Mouse (Mus musculus): ENCODE data around the gene Fam131a.

Fam131a gene

DNA sequence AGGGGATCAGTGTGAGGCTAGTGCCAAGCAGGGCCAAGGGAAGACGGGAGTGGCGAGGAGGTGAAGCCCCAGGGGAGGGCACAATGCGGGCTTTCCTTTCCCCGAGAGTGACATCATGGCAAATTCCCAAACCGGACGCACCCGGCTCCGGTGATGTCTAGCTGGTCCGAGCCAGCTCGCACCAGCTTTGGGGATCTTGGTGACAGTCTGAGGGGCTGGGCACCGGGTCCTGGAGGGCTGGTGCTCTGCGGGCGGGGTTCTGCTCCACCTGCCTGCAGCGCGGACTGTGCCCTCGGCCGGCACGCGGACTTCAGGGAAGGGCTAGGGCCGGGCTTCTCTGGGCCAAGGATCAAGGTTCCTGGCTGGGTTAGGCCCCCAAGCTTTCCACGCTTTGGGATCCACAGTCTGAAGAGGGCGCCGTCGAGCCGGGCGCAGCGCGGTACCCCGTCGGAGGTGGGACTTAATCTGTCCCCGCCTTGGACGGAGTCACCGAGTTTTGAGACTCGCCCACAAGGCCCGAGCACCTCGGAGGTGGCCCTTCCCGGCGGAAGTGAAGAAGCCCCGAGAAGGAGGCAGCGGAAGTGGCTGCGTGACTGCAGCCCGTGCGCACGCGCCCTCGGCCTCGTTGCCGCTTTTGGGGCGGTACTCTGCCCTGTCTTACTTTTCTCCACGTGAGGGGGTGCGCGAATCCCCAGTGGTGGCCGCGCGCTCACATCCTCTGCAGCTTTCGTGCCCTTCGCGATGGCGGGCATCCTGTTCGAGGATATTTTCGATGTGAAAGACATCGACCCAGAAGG, 24.3 kb downstream of the Fam131a start, which contains the start of the genes Polr2h and Clcn2:
Polr2h (plus strand) TSS at position 485 of the 797 bp plus-strand sequence.
Clcn2 (minus strand) TSS at position 566 of the 797 bp plus-strand sequence.
- ChIA-PET CTCF (interaction anchor here (0.5 to 3.8 kb wide), 41 partner anchors 8 to 834 kb away, joined by 3 to 30 read pairs (median 4); partner anchors contain the start of genes Thpo (in 2 of the 4), Ephb3 (in 1 of the 4) and Fam131a (in 1 of the 4)), POLR2A (interaction anchor here (0.6 to 9.0 kb wide), 103 partner anchors 8 to 1444 kb away, joined by 3 to 116 read pairs (median 4); partner anchors contain the start of genes Abcf3 (in 3 of the 4), Abcc5 (in 2 of the 4), Alg3 (in 2 of the 4) and Ap2m1 (in 2 of the 4))

DNA sequence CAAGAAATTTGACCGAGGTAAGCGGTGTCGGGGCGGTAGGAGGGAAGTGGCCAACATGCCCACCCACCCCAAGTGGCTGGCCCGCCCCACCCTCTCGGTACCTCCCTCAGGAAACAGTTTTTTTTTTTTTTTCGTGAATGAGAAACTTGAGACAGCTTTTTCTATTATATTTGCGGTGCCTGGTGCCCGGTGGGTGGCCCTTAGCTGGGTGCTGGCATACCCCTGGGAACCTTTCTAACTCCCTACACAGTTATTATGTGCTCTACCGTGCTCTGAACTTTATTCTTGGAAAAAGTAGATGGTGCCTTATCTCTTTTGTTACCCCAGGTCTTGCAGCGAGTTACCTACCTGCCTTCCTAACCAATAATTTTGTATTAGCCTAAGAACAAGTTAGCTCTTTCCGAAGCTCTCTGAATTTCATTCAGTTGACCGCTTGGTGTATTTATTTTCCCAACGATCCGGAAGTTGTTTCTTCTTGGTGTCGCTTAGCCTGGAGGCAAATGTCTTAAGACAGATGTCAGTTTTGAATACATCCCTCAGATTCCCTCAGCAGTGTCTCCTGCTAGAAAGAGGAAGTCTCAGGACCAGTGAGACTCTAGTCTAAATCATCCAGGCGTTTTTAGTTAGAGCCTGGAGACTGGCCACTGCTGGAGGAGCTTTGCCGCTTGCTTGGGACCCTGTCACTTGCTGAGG, 25.1 kb downstream of the Fam131a start:
- CTCF ChIA-PET: interaction anchor here (0.5 to 3.8 kb wide), 18 partner anchors 8 to 674 kb away, joined by 3 to 30 read pairs (median 7); partner anchors contain the start of gene Fam131a (in 1 of the 4)
- POLR2A ChIA-PET: interaction anchor here in 3 of 4 experiments (0.6 to 9.0 kb wide), 51 partner anchors 8 to 1443 kb away, joined by 3 to 116 read pairs (median 5); partner anchors contain the start of genes Eif2b5 (in 2 of the 3), Abcf3 (in 1 of the 3), Alg3 (in 1 of the 3) and Ap2m1 (in 1 of the 3)

DNA sequence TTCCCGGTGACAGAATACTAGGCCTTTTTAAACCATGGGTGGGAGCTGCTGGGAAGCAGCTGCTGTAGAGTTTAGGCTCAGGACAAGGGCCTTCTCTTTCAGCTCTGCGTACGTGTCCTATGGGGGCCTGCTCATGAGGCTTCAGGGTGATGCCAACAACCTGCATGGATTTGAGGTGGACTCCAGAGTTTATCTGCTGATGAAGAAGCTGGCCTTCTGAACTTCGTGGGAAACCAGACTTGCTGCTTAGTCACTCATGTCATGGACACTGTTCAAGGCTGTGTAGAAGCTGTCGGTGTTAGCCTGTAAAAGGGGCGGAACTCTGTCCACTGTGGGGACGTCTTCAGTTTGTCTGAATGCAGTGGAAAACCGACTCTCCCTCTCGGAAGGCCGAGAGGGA, 28.8 kb downstream of the Fam131a start:
- ChIA-PET CTCF (interaction anchor here in 1 of 4 experiments (1.2 kb wide), 2 partner anchors 8 to 44 kb away, joined by 3 to 4 read pairs; no protein-coding TSS in a partner anchor), POLR2A (interaction anchor here in 2 of 4 experiments (0.6 to 1.9 kb wide), 4 partner anchors 8 to 211 kb away, joined by 3 to 5 read pairs (median 4); no protein-coding TSS in a partner anchor)

DNA sequence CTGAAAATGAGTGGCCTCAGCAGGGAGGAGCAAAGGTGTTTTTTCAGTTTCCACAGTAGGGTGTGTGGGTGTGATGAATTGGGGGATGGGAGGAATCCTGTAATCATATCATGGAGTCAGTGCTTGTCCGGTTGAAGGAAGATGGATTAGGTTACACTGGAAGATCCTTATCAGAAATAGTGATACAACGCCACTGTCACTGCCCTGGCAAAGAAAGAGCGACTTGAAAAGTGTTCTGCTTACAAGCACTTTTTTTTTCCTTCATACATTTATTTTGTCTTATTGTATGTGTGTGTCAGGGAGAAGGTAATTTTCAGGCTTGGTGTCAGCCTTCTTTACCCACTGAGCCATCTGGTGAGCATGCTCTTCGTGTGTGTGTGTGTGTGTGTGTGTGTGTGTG, 29.7 kb downstream of the Fam131a start:
- ChIA-PET POLR2A (interaction anchor here in 2 of 4 experiments (0.7 to 1.9 kb wide), 5 partner anchors 13 to 176 kb away, joined by 3 to 5 read pairs (median 3); no protein-coding TSS in a partner anchor), CTCF (interaction anchor here in 1 of 4 experiments (0.7 kb wide), 1 partner anchor 39 kb away, joined by 4 read pairs; no protein-coding TSS in a partner anchor)

DNA sequence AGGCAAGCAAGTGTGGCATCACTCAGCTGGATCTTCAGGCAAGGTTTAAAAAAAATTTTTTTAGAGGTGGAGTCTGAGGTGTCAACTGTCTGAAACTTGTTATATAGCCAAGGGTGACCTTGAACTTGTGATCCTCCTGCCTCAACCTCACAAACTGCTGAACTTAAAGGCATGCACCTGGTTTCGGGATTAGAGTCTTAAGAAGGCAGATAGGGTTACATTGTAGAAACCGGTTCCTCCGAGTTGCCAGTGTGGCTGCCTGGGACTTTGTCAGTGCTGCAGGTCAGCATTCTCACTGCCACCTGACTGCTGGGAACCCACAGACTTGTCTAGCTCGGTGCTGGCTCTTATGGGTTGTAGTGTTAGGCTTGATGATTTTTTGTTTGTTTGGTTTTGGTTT, 30.2 kb downstream of the Fam131a start:
- CTCF ChIA-PET: interaction anchor here in 1 of 4 experiments (2.0 kb wide), 1 partner anchor 41 kb away, joined by 16 read pairs; no protein-coding TSS in a partner anchor

DNA sequence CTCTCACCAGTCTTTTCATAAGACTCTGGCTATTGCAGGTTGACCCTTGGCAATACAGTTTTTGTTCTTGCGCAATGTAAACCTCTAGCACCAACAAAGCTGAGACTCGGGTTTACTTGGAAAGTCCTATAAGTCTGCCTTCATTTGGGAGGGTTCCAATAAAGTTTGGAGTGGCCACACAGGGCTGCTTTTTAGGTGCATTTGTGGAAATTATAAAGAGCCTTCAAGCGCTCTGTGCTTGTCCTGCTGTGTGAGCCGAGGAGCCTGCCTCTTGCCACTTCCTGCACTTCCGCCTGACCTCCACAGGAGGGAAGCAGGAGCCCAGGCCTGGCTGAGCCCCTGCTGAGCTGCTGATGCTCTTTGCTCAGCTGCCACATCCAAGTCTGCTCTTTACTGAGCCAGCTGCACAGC, 31.3 kb downstream of the Fam131a start:
- ChIA-PET POLR2A (interaction anchor here in 3 of 4 experiments (0.6 to 4.3 kb wide), 16 partner anchors 8 to 480 kb away, joined by 3 to 30 read pairs (median 4); partner anchors contain the start of genes Chrd (in 1 of the 3), Clcn2 (in 1 of the 3), Ephb3 (in 1 of the 3) and Polr2h (in 1 of the 3)), CTCF (interaction anchor here (0.5 to 2.0 kb wide), 23 partner anchors 9 to 534 kb away, joined by 3 to 21 read pairs (median 5); partner anchors contain the start of genes Ephb3 (in 1 of the 4) and Thpo (in 1 of the 4))

More for the DNA sequence above, 30.2 kb downstream of the Fam131a start:
- POLR2A ChIA-PET: interaction anchor here in 3 of 4 experiments (0.6 to 1.9 kb wide), 9 partner anchors 14 to 481 kb away, joined by 3 to 10 read pairs (median 4); partner anchors contain the start of gene Ephb3 (in 1 of the 3)

DNA sequence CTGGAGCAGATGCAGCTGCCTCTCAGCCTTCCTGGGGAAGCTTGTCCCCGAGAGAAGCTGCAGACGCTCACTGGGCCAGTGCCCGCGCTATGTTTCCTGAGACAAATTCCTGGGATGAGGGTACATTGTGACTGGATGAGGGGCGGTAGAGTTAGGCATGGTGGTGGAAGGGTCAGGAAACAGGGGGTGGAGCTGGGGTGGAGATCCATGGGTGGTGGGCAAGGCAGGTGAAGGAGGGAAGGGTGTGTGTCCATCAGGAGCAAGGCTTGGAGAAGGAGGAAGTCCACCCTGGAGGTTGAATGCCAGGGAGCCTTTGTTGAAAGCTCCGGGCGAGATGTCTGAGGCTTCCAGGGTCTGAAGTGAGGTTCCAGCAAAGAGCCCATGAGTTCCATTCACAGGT, 32.3 kb downstream of the Fam131a start:
- POLR2A ChIA-PET: interaction anchor here in 2 of 4 experiments (0.7 to 4.3 kb wide), 8 partner anchors 8 to 479 kb away, joined by 3 to 30 read pairs (median 4); partner anchors contain the start of genes Clcn2 (in 2 of the 2), Polr2h (in 2 of the 2) and Ephb3 (in 1 of the 2)
- CTCF ChIA-PET: interaction anchor here (0.7 to 1.7 kb wide), 11 partner anchors 10 to 479 kb away, joined by 3 to 21 read pairs (median 4); partner anchors contain the start of gene Ephb3 (in 1 of the 4)

DNA sequence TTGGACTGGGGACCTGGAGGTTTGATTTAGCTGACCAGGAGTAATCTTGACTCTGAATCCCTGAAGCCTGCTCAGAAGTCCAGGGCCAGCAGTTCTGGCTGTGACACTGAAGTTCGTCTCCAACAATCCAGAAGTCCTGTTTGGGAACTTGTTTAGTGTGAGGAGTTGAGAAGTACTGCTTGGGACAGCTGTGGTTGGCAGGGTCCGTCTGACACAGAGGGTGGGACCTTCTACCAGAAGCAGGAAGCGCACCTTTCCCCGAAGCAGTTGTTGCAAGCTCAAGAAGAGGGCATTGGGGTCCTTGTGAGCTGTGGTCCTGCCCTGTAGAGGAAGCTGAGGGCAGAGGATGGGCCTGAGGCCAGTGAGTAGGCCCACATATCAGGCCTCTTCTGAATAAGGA, 32.7 kb downstream of the Fam131a start:
- CTCF ChIA-PET: interaction anchor here in 3 of 4 experiments (0.8 to 1.9 kb wide), 6 partner anchors 8 to 39 kb away, joined by 3 to 20 read pairs (median 6); partner anchors contain the start of genes Clcn2 (in 1 of the 3) and Polr2h (in 1 of the 3)
- POLR2A ChIA-PET: interaction anchor here in 2 of 4 experiments (0.7 to 4.3 kb wide), 7 partner anchors 9 to 479 kb away, joined by 3 to 30 read pairs (median 4); partner anchors contain the start of genes Clcn2 (in 2 of the 2), Polr2h (in 2 of the 2) and Ephb3 (in 1 of the 2)

DNA sequence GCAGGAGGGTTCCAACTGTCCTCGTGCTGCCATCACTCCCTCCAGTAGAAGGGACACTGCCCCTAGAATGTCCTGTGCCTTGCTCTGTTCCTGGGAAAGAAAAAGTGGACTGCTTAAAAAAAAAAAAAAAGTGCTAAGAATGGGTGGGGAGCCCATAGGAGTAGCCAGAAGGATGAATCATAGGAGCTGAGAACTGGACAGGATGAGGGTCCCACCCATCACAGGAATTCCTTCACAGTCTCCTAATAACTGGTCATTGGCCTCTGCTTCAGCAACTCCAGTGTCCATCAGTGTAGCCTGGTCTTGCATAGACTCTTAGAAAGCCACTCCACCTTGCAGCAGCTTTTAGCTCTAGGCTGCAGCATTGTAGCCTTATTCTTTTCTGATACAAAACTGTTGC, 33.3 kb downstream of the Fam131a start:
- CTCF ChIA-PET: interaction anchor here in 2 of 4 experiments (0.5 to 1.9 kb wide), 4 partner anchors 9 to 449 kb away, joined by 3 to 9 read pairs (median 3); partner anchors contain the start of genes Clcn2 (in 1 of the 2) and Polr2h (in 1 of the 2)
- POLR2A ChIA-PET: interaction anchor here in 3 of 4 experiments (0.6 to 4.3 kb wide), 7 partner anchors 9 to 478 kb away, joined by 3 to 30 read pairs (median 4); partner anchors contain the start of genes Clcn2 (in 2 of the 3), Polr2h (in 2 of the 3) and Ephb3 (in 1 of the 3)

DNA sequence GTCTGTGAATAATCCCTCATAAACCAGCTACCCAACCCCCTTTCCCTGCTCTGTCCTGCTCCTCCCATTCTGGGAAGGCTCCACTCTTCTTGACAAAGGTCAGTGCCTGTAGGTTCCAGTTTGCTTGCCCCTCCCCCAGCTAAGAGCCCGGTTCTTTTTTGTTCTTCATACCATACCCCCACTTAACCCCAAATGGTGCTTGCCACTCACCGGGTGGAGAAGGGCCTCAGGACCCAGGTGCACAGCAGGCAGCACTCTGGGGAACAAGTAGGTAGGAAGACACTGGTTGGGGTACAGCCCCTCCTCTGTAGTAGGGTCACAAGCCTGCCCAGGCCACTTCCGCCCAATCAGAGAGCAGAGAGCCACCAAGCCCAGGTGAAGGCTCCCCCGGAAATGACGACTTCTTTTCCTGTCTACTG, 37.3 kb downstream of the Fam131a start:
- CTCF ChIA-PET: interaction anchor here (0.5 to 3.0 kb wide), 10 partner anchors 9 to 781 kb away, joined by 3 to 14 read pairs (median 4); partner anchors contain the start of genes Clcn2 (in 1 of the 4) and Polr2h (in 1 of the 4)
- POLR2A ChIA-PET: interaction anchor here in 3 of 4 experiments (0.5 to 3.0 kb wide), 15 partner anchors 9 to 1533 kb away, joined by 3 to 35 read pairs (median 3); partner anchors contain the start of genes Clcn2 (in 2 of the 3) and Polr2h (in 1 of the 3)

DNA sequence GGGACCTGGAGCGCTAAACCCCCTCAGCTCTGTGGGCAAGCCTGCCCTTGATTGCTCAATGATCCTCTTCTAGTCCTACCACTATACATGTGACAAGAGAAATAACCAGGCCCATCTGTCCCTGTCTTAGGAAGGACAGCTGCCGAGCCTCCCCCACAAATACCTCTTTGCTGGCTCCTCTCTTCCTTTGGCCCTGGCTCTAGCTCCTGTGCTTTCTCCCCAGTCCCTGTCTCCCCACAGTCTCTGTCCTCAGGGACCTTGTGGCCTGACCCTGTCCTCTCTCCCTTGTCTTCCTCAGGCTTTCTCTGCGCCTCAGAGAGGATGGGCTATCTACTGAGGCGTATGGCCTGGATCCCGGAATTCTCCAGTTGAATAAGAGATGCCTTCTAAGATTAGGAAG, 38.6 kb downstream of the Fam131a start:
- ChIA-PET POLR2A (interaction anchor here (0.6 to 3.8 kb wide), 6 partner anchors 10 to 433 kb away, joined by 3 to 35 read pairs (median 4); partner anchors contain the start of genes Clcn2 (in 2 of the 4) and Polr2h (in 2 of the 4)), CTCF (interaction anchor here in 2 of 4 experiments (0.7 to 3.0 kb wide), 3 partner anchors 15 to 459 kb away, joined by 3 to 14 read pairs (median 3); partner anchors contain the start of genes Clcn2 (in 1 of the 2) and Polr2h (in 1 of the 2))

DNA sequence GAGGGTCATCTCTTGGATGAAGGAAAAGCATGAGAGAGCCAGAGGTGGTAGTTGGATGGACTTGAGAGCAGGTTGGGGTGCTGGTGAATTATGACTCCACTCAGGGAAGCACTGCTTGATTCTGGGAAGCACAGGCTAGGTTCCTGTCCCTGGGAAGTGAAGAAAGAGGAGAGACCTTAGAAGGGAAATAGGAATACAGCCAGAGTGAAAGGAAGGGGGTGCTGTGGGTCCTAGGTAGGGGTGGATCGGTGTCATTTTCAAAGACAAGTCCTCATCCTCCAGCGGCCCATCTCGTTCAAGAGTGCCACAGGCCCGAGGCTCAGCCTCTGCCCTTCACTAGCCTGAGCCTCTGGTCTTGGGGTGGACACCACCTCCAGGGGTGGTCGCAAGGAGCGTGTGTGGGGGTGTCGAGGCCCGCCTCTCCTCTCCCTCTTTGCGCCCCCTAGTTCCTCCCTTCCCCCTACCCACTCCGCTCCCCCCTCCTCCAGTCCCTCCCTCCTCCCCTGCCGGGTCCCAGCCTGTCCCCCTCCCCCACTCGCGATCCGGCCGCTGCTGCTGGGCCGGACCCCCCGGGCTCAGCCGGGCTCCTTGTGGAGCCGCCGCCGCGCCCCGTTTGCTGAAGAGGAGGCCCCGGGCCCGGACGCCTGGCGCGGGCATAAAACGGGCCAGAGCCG, 39.3 kb downstream of the Fam131a start:
- POLR2A ChIA-PET: interaction anchor here (0.6 to 3.8 kb wide), 6 partner anchors 8 to 30 kb away, joined by 3 to 35 read pairs (median 4); partner anchors contain the start of genes Clcn2 (in 3 of the 4) and Polr2h (in 3 of the 4)
- CTCF ChIA-PET: no interaction called here

DNA sequence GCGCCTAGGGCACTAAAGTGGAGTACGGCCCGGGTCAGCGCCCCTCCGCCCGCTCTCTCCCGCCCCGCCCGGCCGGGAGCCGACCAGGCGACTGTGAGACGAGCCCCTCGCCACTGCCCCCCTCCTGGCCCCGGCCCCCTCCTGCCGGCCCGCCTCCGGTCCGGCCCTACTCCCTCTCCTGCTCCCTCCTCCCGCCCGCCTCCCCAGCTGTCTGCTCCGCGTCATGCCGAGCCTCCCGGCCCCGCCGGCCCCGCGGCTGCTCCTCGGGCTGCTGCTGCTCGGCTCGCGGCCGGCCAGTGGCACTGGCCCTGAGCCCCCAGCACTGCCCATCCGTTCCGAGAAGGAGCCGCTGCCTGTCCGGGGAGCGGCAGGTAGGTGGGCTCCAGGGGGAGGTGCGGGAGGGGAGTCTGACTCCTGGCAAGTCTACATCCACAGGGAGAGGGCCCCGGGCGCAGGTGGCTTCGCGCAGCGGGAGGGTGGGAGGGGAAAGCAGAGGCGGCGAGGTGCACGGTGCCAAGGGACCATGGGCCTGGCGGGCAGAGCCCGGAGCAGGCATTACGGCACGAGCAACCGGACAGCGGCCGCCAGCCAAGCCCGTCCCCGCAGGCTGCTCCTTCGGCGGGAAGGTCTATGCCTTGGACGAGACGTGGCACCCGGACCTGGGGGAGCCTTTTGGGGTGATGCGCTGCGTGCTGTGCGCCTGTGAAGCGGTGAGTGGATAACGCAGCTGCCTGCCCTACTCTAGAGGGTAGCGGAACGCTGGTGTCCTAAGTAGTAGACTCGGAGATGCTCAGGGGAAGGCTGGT, 40.1 kb downstream of the Fam131a start, which contains the start of gene Chrd:
Chrd (plus strand) TSS at position 203 of the 806 bp plus-strand sequence.
- CTCF ChIA-PET: interaction anchor here in 2 of 4 experiments (0.5 to 1.5 kb wide), 3 partner anchors 9 to 42 kb away, joined by 3 to 7 read pairs (median 3); no protein-coding TSS in a partner anchor
- POLR2A ChIA-PET: interaction anchor here in 3 of 4 experiments (0.6 to 3.8 kb wide), 5 partner anchors 8 to 31 kb away, joined by 3 to 13 read pairs (median 3); partner anchors contain the start of genes Clcn2 (in 1 of the 3) and Polr2h (in 1 of the 3)
